Mouse (Mus musculus): ENCODE measurements around the gene AA467197. TPM values are rescaled to one million over a fixed set of nuclear protein-coding genes. Genes with fewer than 3 reads are reported as not detected.

Gene AA467197
- polyA plus RNA-seq (2012; rRNA removed), result 5.8 and 9.3 TPM in 2 replicates

DNA sequence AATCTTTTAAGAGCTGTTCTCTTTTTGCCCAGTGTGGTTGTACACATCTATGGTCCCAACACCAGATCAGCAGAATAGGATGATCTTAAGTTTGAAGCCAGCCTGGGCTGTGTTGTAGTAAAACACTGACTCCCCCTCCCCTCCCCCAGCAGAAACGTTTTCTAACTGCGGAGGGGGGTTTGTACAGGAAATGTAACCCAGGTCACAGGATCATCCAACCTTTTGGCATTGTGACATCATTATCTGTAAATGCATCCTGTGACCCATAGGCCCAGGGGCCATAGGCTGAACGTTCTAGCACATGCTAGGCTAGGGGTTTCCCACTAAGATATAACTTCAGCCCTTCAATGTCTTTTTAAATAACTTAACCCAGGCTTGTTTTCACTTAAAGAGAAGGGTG lies at the start of gene AA467197:
AA467197 (plus strand) TSS at position 301 of the 400 bp plus-strand sequence.

DNA sequence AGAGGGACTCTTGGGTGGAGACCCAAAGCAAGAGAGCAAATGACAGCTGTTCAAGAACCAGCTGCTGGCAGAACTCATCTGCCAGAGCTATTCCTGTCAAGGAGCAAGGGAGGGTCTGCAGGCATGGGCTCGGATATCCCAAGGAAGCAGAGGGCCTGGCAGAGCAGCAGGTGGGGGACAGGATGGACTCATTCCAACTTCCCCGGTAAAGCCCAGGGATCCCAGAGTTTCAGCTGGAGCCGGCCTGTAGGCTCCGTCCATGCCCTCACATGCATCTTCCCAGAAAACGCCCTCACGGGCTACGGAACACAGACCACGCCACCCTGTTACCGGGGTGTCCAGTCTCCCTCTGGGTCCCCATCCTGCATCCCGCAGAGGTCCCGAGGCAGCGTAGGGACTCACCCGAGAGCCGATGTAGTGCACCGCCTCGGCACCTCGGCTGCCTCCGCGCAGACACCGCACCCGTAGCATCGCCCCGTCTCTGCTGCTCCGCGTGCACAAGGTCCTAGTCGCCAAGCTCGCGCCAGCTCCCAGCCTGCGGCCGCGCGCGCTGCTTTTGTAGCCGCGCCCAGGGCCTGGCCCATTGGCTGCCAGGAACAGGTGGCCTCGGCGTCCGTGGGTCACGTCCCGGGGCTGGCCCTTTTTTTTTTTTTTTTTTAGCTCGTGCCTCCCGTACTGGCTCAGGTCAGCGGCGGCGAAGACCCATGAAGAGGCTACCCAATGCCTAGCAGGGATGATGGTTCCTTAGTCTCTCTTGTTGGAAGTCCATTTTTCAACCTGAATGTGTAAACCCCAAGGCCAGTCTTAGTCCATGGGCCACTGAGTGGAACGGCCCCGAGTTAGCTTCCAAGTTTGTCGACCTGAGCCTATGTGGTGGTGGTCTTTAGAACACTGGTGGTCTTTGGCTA lies 25.8 kb upstream of the AA467197 start, which contains the start of gene Gatm:
Gatm (minus strand) TSS at position 558 of the 908 bp plus-strand sequence.

Other genes with a start within 250 kb of the AA467197 start
- 0.32 and 0.33 TPM in 2 replicates for gene Slc28a2, start 210.5 kb upstream of the AA467197 start, polyA plus RNA-seq (2012; rRNA removed)
- not detected in 2 replicates for gene Gm14085, start 152.0 kb upstream of the AA467197 start, polyA plus RNA-seq (2012; rRNA removed)
- gene Gatm, start 25.7 kb upstream of the AA467197 start, polyA plus RNA-seq (2012; rRNA removed), result 0.82 and 0.91 TPM in 2 replicates
- 1.1 and 1.4 TPM in 2 replicates for gene Slc30a4, start 65.7 kb downstream of the AA467197 start, polyA plus RNA-seq (2012; rRNA removed)
- 17.7 and 26.7 TPM in 2 replicates for gene Bloc1s6, start 101.5 kb downstream of the AA467197 start, polyA plus RNA-seq (2012; rRNA removed)
- 62.7 and 67.6 TPM in 2 replicates for gene Sqor, start 128.3 kb downstream of the AA467197 start, polyA plus RNA-seq (2012; rRNA removed)